Mouse (Mus musculus): ENCODE measurements at regions not wholly inside any gene's neighbourhood (a gene's known extent, or its start where the extent isn't known, plus 50 kb on each side); places are given as distances from the start of the nearest gene placed in this dataset.
A peak's percentile ranks its signal among the peaks of the same experiment; 100 is the strongest.

DNA sequence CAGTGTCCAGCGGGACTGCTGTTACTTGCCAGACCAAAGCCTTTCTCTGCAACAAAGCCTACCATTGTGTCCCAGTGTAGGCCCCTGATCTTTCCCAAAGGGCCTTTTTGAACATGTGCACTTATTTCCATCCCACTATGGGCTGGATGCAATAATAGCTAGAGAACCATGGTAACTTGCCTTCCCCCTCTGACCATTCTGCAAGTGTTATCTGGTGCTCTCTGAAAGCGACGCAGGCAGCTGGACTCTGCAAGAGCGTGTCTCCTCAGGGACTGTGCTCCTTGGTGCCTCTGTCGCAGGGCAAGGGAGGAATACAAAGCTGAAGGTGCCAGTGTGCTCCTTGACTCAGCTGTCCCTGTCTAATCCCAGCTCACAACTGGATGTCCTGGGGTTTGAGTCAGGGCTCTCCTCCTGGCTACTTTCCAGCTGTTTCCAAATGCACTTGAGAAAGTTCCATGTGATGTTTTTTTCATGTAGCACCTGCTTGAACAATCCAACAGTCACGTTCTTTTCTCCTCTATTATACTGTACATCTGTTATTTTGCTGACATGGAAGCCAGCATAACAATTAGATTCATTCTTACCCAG is 112.3 kb upstream of the Marcks start:
- ATAC-seq (ENCODE audit: low FRiP score, low read depth) = peak; percentile 41; the same call in 1 of the 2 replicates
- no peaks in the 10 kb centered on the region for H3K9me3 ChIP-seq
- H3K9ac ChIP-seq = no peak overlapping the region
- H3K4me1 ChIP-seq = peaks cover 8% of the 10 kb centered on the region
- no peak overlapping the region for H3K27ac ChIP-seq
- H3K27me3 ChIP-seq (replicated peaks) = no peaks in the 10 kb centered on the region
- H3K4me2 ChIP-seq (replicated peaks) = no peak overlapping the region
- 47% methylated on average over 6 of the region's 6 CpGs for WGBS
- H3K36me3 ChIP-seq = no peaks in the 10 kb centered on the region
- no peak overlapping the region for H3K4me3 ChIP-seq

DNA sequence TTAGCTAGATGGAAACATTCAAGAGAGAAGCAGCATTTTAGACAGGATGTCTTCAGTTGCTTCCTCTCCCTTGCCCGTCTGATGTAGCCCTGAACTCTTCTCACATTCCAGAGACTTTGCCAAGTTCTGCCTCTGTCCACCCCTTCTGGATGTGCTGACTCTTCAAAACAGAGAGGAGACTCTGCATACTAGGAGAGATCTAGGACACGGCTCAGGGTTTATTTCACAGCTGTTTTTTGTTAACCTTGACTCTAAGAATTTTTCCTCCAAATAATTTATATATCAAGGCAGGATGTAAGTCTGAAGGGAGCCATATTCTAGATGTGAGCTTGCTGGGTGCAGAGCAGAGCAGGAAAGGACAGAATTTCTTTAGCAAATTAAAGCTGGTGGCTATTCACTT is 111.4 kb upstream of the Marcks start:
- Histone ChIP-seq H3K4me1 (peaks cover 8% of the 10 kb centered on the region), H3K4me2 (replicated peaks) (no peak overlapping the region), H3K27ac (no peak overlapping the region), H3K9ac (no peak overlapping the region), H3K27me3 (replicated peaks) (no peaks in the 10 kb centered on the region), H3K4me3 (no peak overlapping the region), H3K9me3 (no peaks in the 10 kb centered on the region), H3K36me3 (no peaks in the 10 kb centered on the region)
- ATAC-seq (ENCODE audit: low FRiP score, low read depth) = no peak
- WGBS = 57% methylated on average over 2 of the region's 2 CpGs

DNA sequence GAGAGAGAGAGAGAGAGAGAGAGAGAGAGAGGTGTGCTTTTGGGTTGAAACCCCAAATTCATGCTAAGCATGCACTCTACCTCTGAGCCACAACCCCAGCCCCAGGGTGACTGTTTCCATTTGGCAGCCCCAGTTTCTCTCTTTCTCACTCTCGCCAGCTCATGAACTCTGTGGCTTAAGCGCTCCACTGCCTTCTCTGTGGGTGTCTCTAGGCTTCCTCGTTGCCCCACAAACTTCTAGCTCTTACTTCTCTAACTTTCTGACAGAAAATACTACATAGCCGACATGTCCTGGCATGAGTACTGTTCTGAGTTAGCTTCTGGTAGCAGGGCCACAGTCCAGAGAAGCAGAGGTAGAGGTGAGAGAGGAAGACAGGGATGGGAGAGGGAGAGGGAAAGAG is 110.8 kb upstream of the Marcks start:
- Histone ChIP-seq H3K27me3 (replicated peaks) (no peaks in the 10 kb centered on the region), H3K4me1 (peaks cover 8% of the 10 kb centered on the region), H3K4me2 (replicated peaks) (no peak overlapping the region), H3K36me3 (no peaks in the 10 kb centered on the region), H3K9me3 (no peaks in the 10 kb centered on the region), H3K4me3 (no peak overlapping the region), H3K9ac (no peak overlapping the region), H3K27ac (no peak overlapping the region)
- no peak for ATAC-seq (ENCODE audit: low FRiP score, low read depth)
- 82% methylated on average over 4 of the region's 4 CpGs for WGBS

DNA sequence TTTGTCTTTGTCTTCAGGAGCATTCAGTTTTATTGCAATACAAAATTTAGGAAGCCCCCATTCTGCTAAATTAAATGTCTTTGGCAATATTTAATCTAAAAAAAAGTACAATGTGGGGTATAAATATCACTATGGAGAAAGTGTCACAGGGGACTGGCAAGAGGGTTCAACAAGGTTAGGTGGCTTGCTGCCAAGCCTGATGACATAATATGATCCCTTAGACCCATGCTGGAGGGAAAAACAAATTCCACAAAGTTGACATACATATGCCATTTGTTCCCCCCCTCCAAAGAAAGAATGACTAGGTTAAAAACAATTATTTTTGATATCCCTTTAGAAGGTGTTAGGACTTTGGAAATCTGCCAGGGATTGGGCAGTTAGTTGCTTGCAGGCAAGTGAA is 108.4 kb upstream of the Marcks start:
- ATAC-seq (ENCODE audit: low FRiP score, low read depth) = no peak
- Histone ChIP-seq H3K27me3 (replicated peaks) (no peaks in the 10 kb centered on the region), H3K9ac (no peak overlapping the region), H3K9me3 (no peaks in the 10 kb centered on the region), H3K4me1 (peaks cover 8% of the 10 kb centered on the region), H3K4me2 (replicated peaks) (no peak overlapping the region), H3K36me3 (no peaks in the 10 kb centered on the region), H3K27ac (no peak overlapping the region), H3K4me3 (no peak overlapping the region)

DNA sequence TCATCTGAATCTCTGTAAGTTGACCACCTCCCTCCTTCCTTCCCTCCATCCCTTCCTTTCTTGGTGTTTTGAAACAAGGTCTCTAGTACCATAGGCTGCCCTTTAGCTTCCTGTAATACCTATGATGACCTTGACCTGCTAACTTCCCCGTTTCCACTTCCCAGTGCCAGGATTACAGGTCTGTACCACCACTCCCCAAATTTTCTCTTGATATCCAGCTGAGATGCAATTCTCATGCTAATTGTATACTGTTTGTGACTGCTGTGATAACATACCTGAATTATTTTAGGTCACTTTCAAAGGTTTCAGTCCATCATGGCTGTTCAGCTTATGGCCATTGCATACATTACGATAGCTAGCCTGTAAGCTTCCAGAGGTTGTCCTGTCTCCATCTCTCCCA is 104.4 kb upstream of the Marcks start:
- Histone ChIP-seq H3K27ac (no peak overlapping the region), H3K9me3 (no peaks in the 10 kb centered on the region), H3K4me1 (no peaks in the 10 kb centered on the region), H3K36me3 (no peaks in the 10 kb centered on the region), H3K27me3 (replicated peaks) (no peaks in the 10 kb centered on the region), H3K9ac (no peak overlapping the region), H3K4me3 (no peak overlapping the region), H3K4me2 (replicated peaks) (no peak overlapping the region)
- 82% methylated on average over 2 of the region's 2 CpGs for WGBS
- no peak for ATAC-seq (ENCODE audit: low FRiP score, low read depth)

DNA sequence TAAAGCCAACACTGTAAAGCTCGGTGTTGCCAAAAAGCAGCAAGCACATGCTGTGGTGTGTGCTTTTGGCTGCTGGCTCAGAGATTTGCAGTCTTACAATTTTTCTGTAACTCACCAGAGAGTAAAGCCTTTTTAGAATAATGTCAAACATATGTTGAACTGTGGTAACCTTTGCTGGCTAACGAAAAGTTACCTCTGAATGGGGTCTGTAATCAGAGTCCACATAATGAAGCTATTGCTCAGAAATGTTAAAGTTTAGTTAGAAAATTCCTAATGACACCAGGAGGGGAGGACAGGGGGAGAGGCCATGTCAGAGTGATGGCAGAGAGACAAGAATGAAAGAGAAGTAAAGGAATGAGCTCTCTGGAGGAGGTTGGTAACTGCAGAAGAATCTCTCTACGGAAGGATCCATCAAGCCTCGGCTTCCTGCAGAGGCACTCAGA is 103.1 kb upstream of the Marcks start:
- Histone ChIP-seq H3K27ac (no peak overlapping the region), H3K27me3 (replicated peaks) (no peaks in the 10 kb centered on the region), H3K4me3 (no peak overlapping the region), H3K36me3 (no peaks in the 10 kb centered on the region), H3K4me2 (replicated peaks) (no peak overlapping the region), H3K9ac (no peak overlapping the region), H3K9me3 (no peaks in the 10 kb centered on the region), H3K4me1 (no peaks in the 10 kb centered on the region)
- WGBS = 71% methylated on average over 4 of the region's 4 CpGs
- ATAC-seq (ENCODE audit: low FRiP score, low read depth) = no peak

DNA sequence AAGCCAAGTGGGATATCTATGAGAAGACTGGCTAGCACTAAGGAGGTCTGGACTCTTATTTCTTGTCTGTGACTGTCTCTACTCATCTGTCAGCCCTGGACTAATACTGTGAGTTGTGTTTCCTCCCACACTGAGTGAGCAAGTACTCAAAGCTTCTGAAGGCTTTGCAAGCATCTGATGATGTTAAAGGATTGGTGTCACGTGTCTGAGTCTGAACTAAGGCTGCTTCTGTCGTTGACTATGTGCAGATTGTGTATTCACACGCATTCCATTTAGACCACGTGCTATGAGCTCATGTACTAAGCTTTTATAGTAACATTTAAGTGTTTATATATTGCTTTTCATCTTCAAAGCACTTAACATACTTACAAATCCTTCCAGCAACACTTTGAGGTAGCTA is 101.9 kb upstream of the Marcks start:
- ATAC-seq (ENCODE audit: low FRiP score, low read depth) = no peak

DNA sequence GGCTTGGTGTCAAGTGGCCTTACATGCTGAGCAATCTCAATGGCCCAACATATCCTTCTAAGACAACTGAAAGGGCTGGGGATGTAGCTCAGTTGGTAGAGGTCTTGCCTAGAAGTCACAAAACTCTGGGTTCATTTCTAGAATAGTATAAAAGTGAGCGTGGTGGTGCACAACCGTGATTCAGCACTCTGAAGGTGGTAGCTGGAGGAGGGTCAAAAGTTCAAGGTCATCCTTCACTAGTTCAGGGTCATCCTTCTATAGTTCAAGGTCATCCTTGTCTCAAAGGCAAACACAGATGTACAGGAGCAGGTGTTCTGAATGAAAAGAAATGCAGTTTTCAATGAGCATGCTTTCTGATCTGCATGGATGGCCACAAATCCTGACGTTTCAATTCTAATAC is 101.5 kb upstream of the Marcks start:
- no peak for ATAC-seq (ENCODE audit: low FRiP score, low read depth)
- Histone ChIP-seq H3K27me3 (replicated peaks) (no peaks in the 10 kb centered on the region), H3K9ac (no peak overlapping the region), H3K36me3 (no peaks in the 10 kb centered on the region), H3K4me2 (replicated peaks) (no peak overlapping the region), H3K4me3 (no peak overlapping the region), H3K27ac (no peak overlapping the region), H3K4me1 (no peaks in the 10 kb centered on the region), H3K9me3 (no peaks in the 10 kb centered on the region)
- WGBS = 73% methylated on average over 3 of the region's 3 CpGs

More for the DNA sequence above, 101.9 kb upstream of the Marcks start:
- Histone ChIP-seq H3K27me3 (replicated peaks) (no peaks in the 10 kb centered on the region), H3K27ac (no peak overlapping the region), H3K36me3 (no peaks in the 10 kb centered on the region), H3K9me3 (no peaks in the 10 kb centered on the region), H3K4me1 (no peaks in the 10 kb centered on the region), H3K9ac (no peak overlapping the region), H3K4me3 (no peak overlapping the region), H3K4me2 (replicated peaks) (no peak overlapping the region)
- WGBS = 71% methylated on average over 4 of the region's 4 CpGs

DNA sequence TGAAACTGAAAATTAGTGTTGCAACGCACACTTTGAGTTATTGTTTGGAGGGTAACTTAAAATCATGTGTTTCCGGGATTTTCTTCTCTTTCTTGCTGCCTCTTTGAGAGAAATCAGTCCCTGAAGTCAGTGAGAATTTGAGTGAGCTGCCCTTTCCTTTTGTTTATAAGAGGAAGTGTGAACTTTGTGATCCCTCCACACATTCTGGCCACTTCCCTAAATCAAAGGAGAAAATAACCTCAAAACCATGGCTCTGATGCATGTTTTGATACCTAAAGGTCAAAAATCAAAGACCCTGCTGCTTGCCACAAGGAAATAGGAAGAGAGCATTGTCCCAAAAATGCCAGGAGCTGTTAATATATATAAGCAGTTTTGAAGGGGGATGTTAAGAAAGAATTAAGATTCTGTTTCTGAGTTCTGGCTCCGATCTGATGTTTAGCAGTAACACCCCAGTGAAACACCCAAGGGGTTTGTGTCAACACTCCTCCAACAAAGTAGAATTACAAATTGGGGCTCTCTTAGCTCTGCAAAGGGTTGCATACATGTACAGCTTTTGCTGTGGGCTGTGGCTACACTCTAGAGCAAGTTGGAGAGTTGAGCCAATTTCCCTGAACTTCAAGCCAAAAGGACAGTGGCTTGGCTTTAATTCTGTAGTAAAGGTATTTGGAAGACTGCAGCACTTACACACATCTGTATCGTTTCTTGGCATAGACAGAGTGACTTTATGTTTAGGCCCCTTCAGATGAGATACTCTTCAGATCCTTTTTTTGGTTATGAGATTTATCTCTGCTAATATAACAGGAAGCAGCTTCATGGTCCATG is 97.5 kb upstream of the Marcks start:
- Histone ChIP-seq H3K4me1 (peaks cover 7% of the 10 kb centered on the region), H3K27me3 (replicated peaks) (no peaks in the 10 kb centered on the region), H3K9ac (no peak overlapping the region), H3K4me3 (no peak overlapping the region), H3K4me2 (replicated peaks) (no peak overlapping the region), H3K27ac (no peak overlapping the region), H3K9me3 (no peaks in the 10 kb centered on the region), H3K36me3 (no peaks in the 10 kb centered on the region)
- 76% methylated on average over 4 of the region's 4 CpGs for WGBS
- ATAC-seq (ENCODE audit: low FRiP score, low read depth) = no peak

DNA sequence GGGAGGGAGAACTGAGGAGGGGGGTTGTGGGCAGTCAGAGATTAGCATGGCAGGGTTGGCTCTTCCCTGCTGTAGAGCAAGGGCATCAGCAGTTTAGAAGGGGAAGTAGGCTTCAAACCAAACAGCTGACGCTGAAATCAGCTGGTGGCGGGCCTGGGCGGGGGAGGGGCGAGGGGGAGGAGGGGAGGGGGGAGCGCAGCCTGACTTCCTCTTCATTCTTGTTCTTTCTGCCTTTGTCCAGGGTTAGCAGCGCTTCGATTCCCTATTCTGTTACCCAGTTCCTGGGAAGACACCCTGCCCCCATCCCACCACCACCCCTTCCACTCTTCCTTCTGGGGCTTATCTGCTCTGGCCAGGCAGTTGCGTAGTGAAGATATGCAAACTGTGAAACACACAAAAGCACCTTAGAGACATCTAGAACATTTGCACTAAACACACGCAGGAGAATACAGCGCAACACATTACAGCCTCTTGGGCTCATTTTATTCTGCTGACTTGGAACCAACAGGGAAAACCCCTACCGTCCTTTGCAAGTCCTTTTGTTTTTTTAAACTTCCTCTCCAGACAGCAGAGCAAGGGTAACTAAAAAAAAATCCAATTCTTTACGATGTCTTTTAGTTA is 93.3 kb upstream of the Marcks start:
- Histone ChIP-seq H3K27ac (no peak overlapping the region), H3K4me1 (peaks cover 7% of the 10 kb centered on the region), H3K27me3 (replicated peaks) (no peaks in the 10 kb centered on the region), H3K36me3 (no peaks in the 10 kb centered on the region), H3K9ac (no peak overlapping the region), H3K4me3 (no peak overlapping the region), H3K4me2 (replicated peaks) (peak overlapping the region; percentile 51), H3K9me3 (no peaks in the 10 kb centered on the region)
- peak; percentile 86 for ATAC-seq (ENCODE audit: low FRiP score, low read depth)
- WGBS = 27% methylated on average over 7 of the region's 12 CpGs

DNA sequence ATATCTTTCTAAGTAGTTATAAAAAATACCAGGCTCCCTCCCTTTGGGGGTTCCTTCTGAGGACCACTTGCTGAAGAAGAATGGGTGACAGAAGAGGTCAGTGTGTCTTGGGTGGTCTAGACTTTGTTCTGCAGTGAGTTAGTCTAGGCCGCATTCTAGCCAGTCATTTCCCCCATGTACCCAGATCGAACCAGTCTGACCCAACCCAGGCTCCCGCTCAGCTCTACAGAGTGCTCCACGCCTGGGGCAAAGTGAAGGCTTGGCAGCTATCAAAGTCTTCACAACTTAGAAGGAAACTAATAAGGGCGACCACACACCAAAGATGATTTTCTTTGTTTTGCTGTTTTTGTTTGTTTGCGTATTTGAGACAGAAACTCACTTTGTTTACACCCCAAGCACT is 92.4 kb upstream of the Marcks start:
- Histone ChIP-seq H3K4me3 (no peak overlapping the region), H3K36me3 (no peaks in the 10 kb centered on the region), H3K4me1 (peaks cover 7% of the 10 kb centered on the region), H3K27me3 (replicated peaks) (no peaks in the 10 kb centered on the region), H3K27ac (no peak overlapping the region), H3K9me3 (no peaks in the 10 kb centered on the region), H3K9ac (no peak overlapping the region), H3K4me2 (replicated peaks) (no peak overlapping the region)
- 0 out of 2 replicates have a peak, but pooled peaks have one; percentile 22 for ATAC-seq (ENCODE audit: low FRiP score, low read depth)
- WGBS = 87% methylated on average over 6 of the region's 6 CpGs

DNA sequence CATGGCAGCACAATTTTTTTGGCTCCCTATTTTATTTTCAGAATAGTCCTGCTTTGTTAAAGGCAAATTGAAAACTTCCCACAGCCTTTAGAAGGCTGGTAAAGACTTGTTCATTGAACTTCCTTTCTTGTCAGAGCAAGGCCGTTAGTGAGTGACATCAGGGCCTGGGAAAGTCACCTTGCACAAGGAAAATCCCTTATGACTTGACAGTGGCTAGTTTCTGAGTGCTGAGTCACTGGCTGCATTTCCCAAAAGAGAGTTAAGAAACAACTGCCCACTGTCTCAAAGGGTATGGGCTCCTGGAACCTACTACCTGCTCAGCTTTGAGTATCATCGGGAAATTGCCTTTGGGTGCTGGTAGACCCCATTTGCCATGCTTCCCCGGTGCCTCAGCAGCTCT is 89.2 kb upstream of the Marcks start:
- H3K36me3 ChIP-seq = no peaks in the 10 kb centered on the region
- no peak overlapping the region for H3K9ac ChIP-seq
- ATAC-seq (ENCODE audit: low FRiP score, low read depth) = no peak
- no peaks in the 10 kb centered on the region for H3K9me3 ChIP-seq
- no peaks in the 10 kb centered on the region for H3K27me3 ChIP-seq (replicated peaks)
- H3K4me3 ChIP-seq = no peak overlapping the region
- no peak overlapping the region for H3K4me2 ChIP-seq (replicated peaks)
- H3K4me1 ChIP-seq = peaks cover 7% of the 10 kb centered on the region
- H3K27ac ChIP-seq = no peak overlapping the region
- 88% methylated on average over 3 of the region's 3 CpGs for WGBS
